Mouse (Mus musculus) kidney, embryonic 14.5 days (tissue): ENCODE data around the gene Polr3g. TPM values are rescaled to one million over a fixed set of nuclear protein-coding genes. Genes with fewer than 3 reads are reported as not detected.
"Not testable (repeated sequence)": the region's sequence is repeated elsewhere in the genome, so short reads cannot be mapped to it uniquely, and the experiment has no call there.

Source experiments
- ATAC-seq: fragments of 200-750 bp; cut with Nextera tagmentation; 2 replicates; pipeline ENCODE4 v1.8.0; 2017; ENCODE audit warnings: moderate number of reproducible peaks, mild to moderate bottlenecking, moderate TSS enrichment, moderate library complexity; ENCODE audit not compliant: low FRiP score, low TSS enrichment
- H3K27ac ChIP-seq: fragments of 300-500 bp; sonication (generic); 2 replicates; pipeline ENCODE4 v1.5.1; 2014; ENCODE audit warnings: low read depth, mild to moderate bottlenecking, low read length, moderate library complexity, mixed read lengths
- H3K27me3 ChIP-seq: fragments of 300-500 bp; sonication (generic); 2 replicates; pipeline ENCODE4 v1.6.1; 2014; ENCODE audit warnings: mild to moderate bottlenecking, low read length; ENCODE audit not compliant: control insufficient read depth, insufficient read depth
- H3K36me3 ChIP-seq: fragments of 300-500 bp; sonication (generic); 2 replicates; pipeline ENCODE4 v1.6.1; 2014; ENCODE audit warnings: low read length, mixed read lengths; ENCODE audit not compliant: control insufficient read depth, insufficient read depth
- H3K4me1 ChIP-seq: fragments of 300-500 bp; sonication (generic); 2 replicates; pipeline ENCODE4 v1.6.1; 2014; ENCODE audit warnings: low read length, mixed read lengths; ENCODE audit not compliant: control insufficient read depth, insufficient read depth
- H3K4me2 ChIP-seq: fragments of 300-500 bp; sonication (generic); replicated peaks from 2 replicates; pipeline ENCODE4 v1.6.1; 2014; ENCODE audit warnings: low read depth, mild to moderate bottlenecking, low read length
- H3K4me3 ChIP-seq: fragments of 300-500 bp; sonication (generic); 2 replicates; pipeline ENCODE4 v1.5.1; 2014; ENCODE audit warnings: mild to moderate bottlenecking, low read length
- H3K9ac ChIP-seq: fragments of 300-500 bp; sonication (generic); 2 replicates; pipeline ENCODE4 v1.6.1; 2014; ENCODE audit warnings: low read depth, mild to moderate bottlenecking, low read length, moderate library complexity
- H3K9me3 ChIP-seq: fragments of 300-500 bp; sonication (generic); 2 replicates; pipeline ENCODE4 v1.6.1; 2016; ENCODE audit warnings: low read length; ENCODE audit not compliant: control insufficient read depth
- WGBS: fragments of 180-500 bp; shearing (Covaris S2); extraction: QIAGEN DNeasy Blood & Tissue Kit; methylation state at CpG from one replicate; pipeline ENCODE4 v1.1.7; 2014; 5-methylcytosine and 5-hydroxymethylcytosine counted together
- polyA plus RNA-seq: library from polyadenylated mRNA; unstranded; fragments of >200 nt; fragmentation: Nextera tagmentation; extraction: Ambion mirVana; gene quantifications from 2 replicates; pipeline ENCODE4 v1.2.1, GENCODE M21; 2014

Gene Polr3g
- polyA plus RNA-seq, 1 experiment from 2014 or later = 15.0 TPM

DNA sequence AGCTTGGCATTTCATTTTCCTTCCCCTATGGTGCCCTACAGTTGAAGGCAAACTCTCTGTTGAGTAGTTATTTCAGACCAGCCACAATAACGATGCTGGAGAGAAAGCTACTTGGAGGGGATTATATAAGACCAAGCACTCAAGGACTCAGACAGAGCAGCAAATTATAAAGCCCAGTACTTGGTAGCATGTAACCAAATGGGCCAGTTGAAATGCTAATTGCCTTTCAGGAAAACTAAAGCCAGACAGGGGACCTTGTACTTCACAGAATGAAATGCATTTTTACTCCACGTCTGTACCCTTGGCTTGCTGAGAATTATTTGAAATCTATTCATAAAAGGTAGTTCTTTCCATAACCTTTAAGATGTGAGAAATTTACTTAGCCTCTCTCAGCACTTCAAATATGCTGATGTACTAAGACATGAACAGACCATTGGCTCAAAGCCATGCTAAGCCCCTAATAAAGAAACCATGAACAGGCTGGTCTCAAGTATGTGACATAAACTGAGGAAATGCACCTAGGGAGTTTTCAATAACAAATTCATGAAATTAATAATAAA, 82.1 kb downstream of the Polr3g start:
- Histone ChIP-seq H3K4me3 (no peak overlapping the region), H3K27me3 (peaks cover 6% of the 10 kb centered on the region; the same call in 1 of the 2 replicates), H3K4me2 (no peak overlapping the region), H3K36me3 (no peaks in the 10 kb centered on the region), H3K4me1 (no peaks in the 10 kb centered on the region), H3K9me3 (no peaks in the 10 kb centered on the region), H3K27ac (no peak overlapping the region), H3K9ac (no peak overlapping the region)
- WGBS = 65% methylated on average over 2 of the region's 2 CpGs
- ATAC-seq = no peak

GRCm38 (mm10) chr13:81627861-81628260, 83.0 kb downstream of the Polr3g start:
- not testable (repeated sequence) for H3K4me3 ChIP-seq, H3K36me3 ChIP-seq, H3K27ac ChIP-seq, H3K4me2 ChIP-seq, H3K9ac ChIP-seq, H3K27me3 ChIP-seq, ATAC-seq, H3K4me1 ChIP-seq, H3K9me3 ChIP-seq
- WGBS = 92% methylated on average over 1 of the region's 1 CpGs

Other genes starting within 250 kb of the Polr3g start
- gene Adgrv1, start 77.9 kb downstream of the Polr3g start, polyA plus RNA-seq = 4.0 and 4.6 TPM in 2 replicates
- 17.8 and 27.0 TPM in 2 replicates for gene Lysmd3, start 53.4 kb downstream of the Polr3g start, polyA plus RNA-seq
- 5.1 and 7.1 TPM in 2 replicates for gene Mblac2, start 328 bp upstream of the Polr3g start, polyA plus RNA-seq
- 275 and 385 TPM in 2 replicates for gene Cetn3, start 72.1 kb upstream of the Polr3g start, polyA plus RNA-seq